Mouse (Mus musculus) mouse trophoblast stem cell (cell line): ENCODE data around the gene Pik3r6.

Experiments
- in situ Hi-C, 2 experiments: fragments of 300-500 bp; cut with MseI, MboI; formaldehyde crosslinking; loops; 2 replicates in 1 of 2; 3 replicates in 1 of 2; pipeline ENCODE4 v1.15.1; 2025

Pik3r6 gene

GRCm38 (mm10) chr11:68579462-68579881 lies 76.7 kb downstream of the Pik3r6 start:
- in situ Hi-C loops = no loop called here

GRCm38 (mm10) chr11:68580566-68580965 lies 77.7 kb downstream of the Pik3r6 start:
- in situ Hi-C loops = loop anchor here in 1 of 2 experiments (10.0 kb wide), 1 partner anchor 144 kb away; no protein-coding TSS in a partner anchor

GRCm38 (mm10) chr11:68583225-68583624 lies 80.4 kb downstream of the Pik3r6 start:
- in situ Hi-C loops = loop anchor here in 1 of 2 experiments (10.0 kb wide), 1 partner anchor 142 kb away; no protein-coding TSS in a partner anchor

GRCm38 (mm10) chr11:68583906-68584480 lies 81.2 kb downstream of the Pik3r6 start:
- in situ Hi-C loops = loop anchor here in 1 of 2 experiments (10.0 kb wide), 1 partner anchor 141 kb away; no protein-coding TSS in a partner anchor

- in situ Hi-C loops = loop anchor here (5.0 to 10.0 kb wide), 2 partner anchors 136 to 139 kb away; no protein-coding TSS in a partner anchor
Measured at GRCm38 (mm10) chr11:68585890-68586289, 83.1 kb downstream of the Pik3r6 start.

- in situ Hi-C loops = loop anchor here (5.0 to 10.0 kb wide), 2 partner anchors 136 to 138 kb away; no protein-coding TSS in a partner anchor
Measured at GRCm38 (mm10) chr11:68586721-68587120, 83.9 kb downstream of the Pik3r6 start, which contains the start of gene Ccdc42. TSS of gene Ccdc42 (plus strand) at chr11:68587021.

GRCm38 (mm10) chr11:68589055-68589809 lies 86.4 kb downstream of the Pik3r6 start:
- in situ Hi-C loops = loop anchor here (5.0 to 10.0 kb wide), 2 partner anchors 133 to 136 kb away; no protein-coding TSS in a partner anchor

- in situ Hi-C loops = no loop called here
Measured at GRCm38 (mm10) chr11:68591708-68592107, 88.9 kb downstream of the Pik3r6 start.

GRCm38 (mm10) chr11:68593247-68593646 lies 90.4 kb downstream of the Pik3r6 start:
- in situ Hi-C loops = no loop called here

- in situ Hi-C loops = no loop called here
Measured at GRCm38 (mm10) chr11:68597912-68598311, 95.1 kb downstream of the Pik3r6 start.

- in situ Hi-C loops = no loop called here
Measured at GRCm38 (mm10) chr11:68600551-68601021, 97.8 kb downstream of the Pik3r6 start.

- in situ Hi-C loops = no loop called here
Measured at GRCm38 (mm10) chr11:68601486-68601991, 98.7 kb downstream of the Pik3r6 start.
